Mouse (Mus musculus) midbrain, postnatal 0 days (tissue): ENCODE results near the gene Plscr3. TPM values are rescaled to one million over a fixed set of nuclear protein-coding genes. Genes with fewer than 3 reads are reported as not detected.

Experiments used
- ATAC-seq: fragments of 200-750 bp; cut with Nextera tagmentation; 2 replicates; pipeline ENCODE4 v1.8.0; 2017; ENCODE audit warnings: moderate number of reproducible peaks, mild to moderate bottlenecking, moderate TSS enrichment, moderate library complexity; ENCODE audit not compliant: low FRiP score
- DNase-seq: peaks from one replicate; pipeline ENCODE4 v3.0.0-alpha.2; 2015; ENCODE audit warnings: low spot score
- H3K27ac ChIP-seq: fragments of 300-500 bp; sonication (generic); 2 replicates; pipeline ENCODE4 v1.5.1; 2014; ENCODE audit warnings: low read depth, mild to moderate bottlenecking, low read length, mixed read lengths
- H3K27me3 ChIP-seq: fragments of 300-500 bp; sonication (generic); 2 replicates; pipeline ENCODE4 v1.6.1; 2014; ENCODE audit warnings: low read length, control low read depth, mixed read lengths; ENCODE audit not compliant: insufficient read depth
- H3K36me3 ChIP-seq: fragments of 300-500 bp; sonication (generic); 2 replicates; pipeline ENCODE4 v1.6.1; 2014; ENCODE audit warnings: low read length, control low read depth, mixed read lengths; ENCODE audit not compliant: insufficient read depth
- H3K4me1 ChIP-seq: fragments of 300-500 bp; sonication (generic); 2 replicates; pipeline ENCODE4 v1.6.1; 2014; ENCODE audit warnings: mild to moderate bottlenecking, control low read depth, antibody characterized with exemption, low read length, mixed read lengths; ENCODE audit not compliant: insufficient read depth
- H3K4me2 ChIP-seq: fragments of 300-500 bp; sonication (generic); 2 replicates; pipeline ENCODE4 v1.6.1; 2014; ENCODE audit warnings: low read depth, mild to moderate bottlenecking, low read length, mixed read lengths; ENCODE audit not compliant: poor library complexity, severe bottlenecking
- H3K4me3 ChIP-seq: fragments of 300-500 bp; sonication (generic); 2 replicates; pipeline ENCODE4 v1.5.1; 2014; ENCODE audit warnings: low read depth, mild to moderate bottlenecking, low read length, moderate library complexity
- H3K9ac ChIP-seq: fragments of 300-500 bp; sonication (generic); replicated peaks from 2 replicates; pipeline ENCODE4 v1.6.1; 2014; ENCODE audit warnings: mild to moderate bottlenecking, low read length, moderate library complexity, mixed read lengths; ENCODE audit not compliant: poor library complexity, severe bottlenecking
- H3K9me3 ChIP-seq: fragments of 300-500 bp; sonication (generic); 2 replicates; pipeline ENCODE4 v1.6.1; 2016; ENCODE audit warnings: low read length, control low read depth
- CTCF ChIP-seq: IDR thresholded peaks from 2 replicates; pipeline ENCODE4 v1.5.1; 2016; ENCODE audit warnings: antibody characterized with exemption, mild to moderate bottlenecking
- WGBS: fragments of 180-500 bp; shearing (Covaris S2); extraction: QIAGEN DNeasy Blood & Tissue Kit; methylation state at CpG from one replicate; pipeline ENCODE4 v1.1.7; 2014; 5-methylcytosine and 5-hydroxymethylcytosine counted together
- polyA plus RNA-seq: library from polyadenylated mRNA; unstranded; fragments of >200 nt; fragmentation: Nextera tagmentation; extraction: Ambion mirVana; gene quantifications from 2 replicates; pipeline ENCODE4 v1.2.1, GENCODE M21; 2015
- total RNA-seq: library from RNA; depleted of rRNA; stranded (reverse); fragments of >200 nt; gene quantifications from 2 replicates; pipeline ENCODE4 v1.2.3, GENCODE M21; 2014

Plscr3 gene
- total and polyA plus RNA-seq, 2 experiments from 2014 or later: 24.1 to 33.5 TPM

- 77% methylated on average over 9 of the region's 9 CpGs for WGBS
- H3K36me3 ChIP-seq: no peaks in the 10 kb centered on the region
- no peak overlapping the region for H3K27ac ChIP-seq
- H3K27me3 ChIP-seq: no peaks in the 10 kb centered on the region
- no peak for ATAC-seq
- no peaks in the 10 kb centered on the region for H3K4me1 ChIP-seq
- no peak for DNase-seq
- no peak for TF ChIP-seq CTCF
- H3K9me3 ChIP-seq: no peaks in the 10 kb centered on the region
- H3K4me3 ChIP-seq: no peak overlapping the region
- H3K4me2 ChIP-seq: no peak overlapping the region
- H3K9ac ChIP-seq: no peak overlapping the region
These were observed 38.1 kb downstream of the Plscr3 start for GRCm38 (mm10) chr11:69884240-69884639.

GRCm38 (mm10) chr11:69884663-69885062, 38.5 kb downstream of the Plscr3 start:
- ATAC-seq (no peak), DNase-seq (no peak)
- Histone ChIP-seq H3K27ac (no peak overlapping the region), H3K36me3 (no peaks in the 10 kb centered on the region), H3K4me1 (no peaks in the 10 kb centered on the region), H3K9ac (no peak overlapping the region), H3K4me2 (no peak overlapping the region), H3K9me3 (no peaks in the 10 kb centered on the region), H3K27me3 (no peaks in the 10 kb centered on the region), H3K4me3 (no peak overlapping the region)
- TF ChIP-seq CTCF: no peak
- 89% methylated on average over 8 of the region's 8 CpGs for WGBS

GRCm38 (mm10) chr11:69886907-69887635, 40.9 kb downstream of the Plscr3 start:
- no peak for DNase-seq
- no peaks in the 10 kb centered on the region for H3K9me3 ChIP-seq
- H3K9ac ChIP-seq: no peak overlapping the region
- no peak for ATAC-seq
- no peak overlapping the region for H3K4me3 ChIP-seq
- peak; percentile 28 for TF ChIP-seq CTCF
- no peaks in the 10 kb centered on the region for H3K27me3 ChIP-seq
- 73% methylated on average over 8 of the region's 8 CpGs for WGBS
- H3K27ac ChIP-seq: no peak overlapping the region
- no peaks in the 10 kb centered on the region for H3K36me3 ChIP-seq
- H3K4me2 ChIP-seq: no peak overlapping the region
- no peaks in the 10 kb centered on the region for H3K4me1 ChIP-seq

- WGBS: 69% methylated on average over 4 of the region's 4 CpGs
- Histone ChIP-seq H3K4me1 (no peaks in the 10 kb centered on the region), H3K4me2 (no peak overlapping the region), H3K9me3 (no peaks in the 10 kb centered on the region), H3K4me3 (no peak overlapping the region), H3K27me3 (no peaks in the 10 kb centered on the region), H3K27ac (no peak overlapping the region), H3K9ac (no peak overlapping the region), H3K36me3 (no peaks in the 10 kb centered on the region)
- DNase-seq (peak; percentile 41), ATAC-seq (no peak)
- no peak for TF ChIP-seq CTCF
These were observed 45.3 kb downstream of the Plscr3 start for GRCm38 (mm10) chr11:69891482-69891881.

- Histone ChIP-seq H3K4me2 (no peak overlapping the region), H3K9ac (no peak overlapping the region), H3K27me3 (no peaks in the 10 kb centered on the region), H3K27ac (no peak overlapping the region), H3K4me3 (no peak overlapping the region), H3K36me3 (no peaks in the 10 kb centered on the region), H3K9me3 (no peaks in the 10 kb centered on the region), H3K4me1 (peaks cover 4% of the 10 kb centered on the region; the same call in 1 of the 2 replicates)
- TF ChIP-seq CTCF: no peak
- 89% methylated on average over 5 of the region's 5 CpGs for WGBS
- no peak for DNase-seq
- ATAC-seq: no peak
These were observed 48.5 kb downstream of the Plscr3 start for GRCm38 (mm10) chr11:69894671-69895070.

GRCm38 (mm10) chr11:69895291-69895690, 49.1 kb downstream of the Plscr3 start, which contains the start of gene Acap1:
TSS of gene Acap1 (minus strand) at chr11:69895539.
- Histone ChIP-seq H3K36me3 (no peaks in the 10 kb centered on the region), H3K9ac (no peak within 1 kb of the TSS), H3K4me1 (peaks cover 6% of the 10 kb centered on the region; the same call in 1 of the 2 replicates), H3K27me3 (no peaks in the 10 kb centered on the region), H3K4me3 (no peak within 1 kb of the TSS), H3K27ac (no peak within 1 kb of the TSS), H3K9me3 (no peaks in the 10 kb centered on the region), H3K4me2 (no peak within 1 kb of the TSS)
- ATAC-seq: no peak
- no peak for DNase-seq
- WGBS: 73% methylated on average over 4 of the region's 4 CpGs
- TF ChIP-seq CTCF: no peak
